Mouse (Mus musculus) forebrain, embryonic 14.5 days (tissue): ENCODE measurements around the gene Anapc4. TPM values are rescaled to one million over a fixed set of nuclear protein-coding genes. Genes with fewer than 3 reads are reported as not detected.

ENCODE experiments used
- ATAC-seq: fragments of 200-750 bp; cut with Nextera tagmentation; 2 replicates; pipeline ENCODE4 v1.8.0; 2017; ENCODE audit warnings: mild to moderate bottlenecking, moderate library complexity
- DNase-seq: peaks from one replicate; pipeline ENCODE4 v3.0.0-alpha.2; 2015; ENCODE audit warnings: low spot score
- H3K27ac ChIP-seq: fragments of 300-500 bp; sonication (generic); 2 replicates; pipeline ENCODE4 v1.5.1; 2014; ENCODE audit warnings: low read depth, mild to moderate bottlenecking, control low read depth, low read length, moderate library complexity
- H3K27me3 ChIP-seq: fragments of 300-500 bp; sonication (generic); replicated peaks from 2 replicates; pipeline ENCODE4 v1.6.1; 2014; ENCODE audit warnings: low read length, control low read depth, mixed read lengths; ENCODE audit not compliant: control insufficient read depth, insufficient read depth
- H3K36me3 ChIP-seq: fragments of 300-500 bp; sonication (generic); 2 replicates; pipeline ENCODE4 v1.6.1; 2014; ENCODE audit warnings: low read length, control low read depth; ENCODE audit not compliant: control insufficient read depth, insufficient read depth
- H3K4me1 ChIP-seq: fragments of 300-500 bp; sonication (generic); 2 replicates; pipeline ENCODE4 v1.6.1; 2014; ENCODE audit warnings: antibody characterized with exemption, low read length, control low read depth; ENCODE audit not compliant: control insufficient read depth, insufficient read depth
- H3K4me2 ChIP-seq: fragments of 300-500 bp; sonication (generic); 2 replicates; pipeline ENCODE4 v1.6.1; 2014; ENCODE audit warnings: mild to moderate bottlenecking, control low read depth, low read length
- H3K4me3 ChIP-seq: fragments of 300-500 bp; sonication (generic); 2 replicates; pipeline ENCODE4 v1.5.1; 2014; ENCODE audit warnings: low read depth, low read length, control low read depth
- H3K9ac ChIP-seq: fragments of 300-500 bp; sonication (generic); 2 replicates; pipeline ENCODE4 v1.6.1; 2014; ENCODE audit warnings: mild to moderate bottlenecking, low read length, control low read depth, moderate library complexity
- H3K9me3 ChIP-seq: fragments of 300-500 bp; sonication (generic); replicated peaks from 2 replicates; pipeline ENCODE4 v1.6.1; 2016; ENCODE audit warnings: low read length, control low read depth, mixed read lengths; ENCODE audit not compliant: control insufficient read depth
- whole genome bisulfite sequencing: fragments of 180-500 bp; shearing (Covaris S2); extraction: QIAGEN DNeasy Blood & Tissue Kit; methylation state at CpG from one replicate; pipeline ENCODE4 v1.1.7; 2014; 5-methylcytosine and 5-hydroxymethylcytosine counted together
- polyA plus RNA-seq: library from polyadenylated mRNA; unstranded; fragments of >200 nt; fragmentation: Nextera tagmentation; extraction: Ambion mirVana; gene quantifications from 2 replicates; pipeline ENCODE4 v1.2.1, GENCODE M21; 2014

Anapc4 gene
- polyA plus RNA-seq, 1 experiment from 2014 or later = 124 TPM

DNA sequence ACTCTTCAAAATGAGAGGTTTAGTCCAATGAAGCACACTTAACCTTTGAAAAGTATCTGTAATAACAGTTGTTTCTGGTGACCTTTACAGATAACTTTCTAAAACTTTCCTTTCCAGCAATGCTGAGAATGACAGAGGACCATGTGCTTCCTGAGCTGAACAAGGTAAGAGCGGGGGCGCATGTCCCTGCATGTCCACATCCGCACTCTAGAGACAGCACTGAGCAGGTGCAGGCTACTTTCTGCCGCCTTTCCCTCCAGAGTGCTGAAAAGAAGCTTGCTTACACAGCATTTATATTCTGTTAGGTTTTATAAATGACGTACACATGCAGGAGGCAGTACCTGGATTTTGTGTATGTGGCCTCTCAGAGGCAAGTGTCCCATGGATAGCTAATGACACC lies 21.9 kb downstream of the Anapc4 start:
- ATAC-seq (no peak), DNase-seq (no peak)
- Histone ChIP-seq H3K9ac (no peak overlapping the region), H3K9me3 (no peaks in the 10 kb centered on the region), H3K4me2 (no peak overlapping the region), H3K4me3 (no peak overlapping the region), H3K27me3 (no peaks in the 10 kb centered on the region), H3K36me3 (peaks cover 73% of the 10 kb centered on the region), H3K27ac (no peak overlapping the region), H3K4me1 (no peaks in the 10 kb centered on the region)
- 88% methylated on average over 5 of the region's 5 CpGs for WGBS

DNA sequence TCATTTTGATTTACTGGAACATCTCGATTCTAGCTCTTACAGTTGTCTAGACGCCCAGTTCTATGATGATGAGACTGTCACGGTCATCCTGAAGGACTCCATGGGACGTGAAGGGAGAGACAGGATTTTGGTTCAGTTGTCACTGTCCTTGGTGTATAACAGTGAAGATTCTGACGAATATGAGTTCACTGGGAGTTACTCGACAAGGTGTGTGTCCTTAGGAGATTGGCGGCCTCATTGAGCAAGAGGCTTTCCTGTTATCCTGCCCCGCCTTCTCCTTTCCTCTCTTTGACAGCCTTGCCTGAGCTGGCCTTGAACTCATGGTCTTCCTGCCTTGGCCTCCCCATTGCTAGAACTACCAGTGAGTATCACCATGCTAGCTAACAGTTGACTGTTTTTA lies 30.6 kb downstream of the Anapc4 start:
- H3K9me3 ChIP-seq = no peaks in the 10 kb centered on the region
- no peak overlapping the region for H3K4me3 ChIP-seq
- WGBS = 93% methylated on average over 8 of the region's 8 CpGs
- peaks cover 90% of the 10 kb centered on the region for H3K36me3 ChIP-seq
- H3K27ac ChIP-seq = no peak overlapping the region
- no peak for DNase-seq
- no peaks in the 10 kb centered on the region for H3K27me3 ChIP-seq
- no peak overlapping the region for H3K9ac ChIP-seq
- H3K4me2 ChIP-seq = no peak overlapping the region
- ATAC-seq = no peak
- no peaks in the 10 kb centered on the region for H3K4me1 ChIP-seq

DNA sequence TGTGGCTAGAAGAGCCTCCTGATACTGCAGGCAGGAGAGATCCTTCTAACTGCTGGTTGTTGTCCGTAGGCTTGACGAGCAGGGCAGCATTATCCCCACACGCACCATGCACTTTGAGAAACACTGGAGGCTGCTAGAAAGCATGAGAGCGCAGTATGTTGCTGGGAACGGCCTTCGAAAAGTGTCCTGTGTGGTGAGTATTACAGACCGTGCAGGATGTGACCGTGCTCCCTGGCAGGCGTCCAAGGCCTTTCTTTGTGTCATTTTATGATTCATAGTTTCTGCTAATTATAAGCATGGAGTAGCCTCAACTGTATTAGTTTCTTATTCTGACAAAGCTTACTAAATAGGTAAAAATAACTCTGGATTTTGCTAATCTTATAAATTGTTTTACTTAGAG lies 32.0 kb downstream of the Anapc4 start:
- H3K4me3 ChIP-seq = no peak overlapping the region
- DNase-seq (no peak), ATAC-seq (no peak)
- no peak overlapping the region for H3K27ac ChIP-seq
- H3K4me2 ChIP-seq = no peak overlapping the region
- peaks cover 82% of the 10 kb centered on the region for H3K36me3 ChIP-seq
- H3K9ac ChIP-seq = no peak overlapping the region
- no peaks in the 10 kb centered on the region for H3K9me3 ChIP-seq
- WGBS = 76% methylated on average over 9 of the region's 9 CpGs
- no peaks in the 10 kb centered on the region for H3K27me3 ChIP-seq
- no peaks in the 10 kb centered on the region for H3K4me1 ChIP-seq

DNA sequence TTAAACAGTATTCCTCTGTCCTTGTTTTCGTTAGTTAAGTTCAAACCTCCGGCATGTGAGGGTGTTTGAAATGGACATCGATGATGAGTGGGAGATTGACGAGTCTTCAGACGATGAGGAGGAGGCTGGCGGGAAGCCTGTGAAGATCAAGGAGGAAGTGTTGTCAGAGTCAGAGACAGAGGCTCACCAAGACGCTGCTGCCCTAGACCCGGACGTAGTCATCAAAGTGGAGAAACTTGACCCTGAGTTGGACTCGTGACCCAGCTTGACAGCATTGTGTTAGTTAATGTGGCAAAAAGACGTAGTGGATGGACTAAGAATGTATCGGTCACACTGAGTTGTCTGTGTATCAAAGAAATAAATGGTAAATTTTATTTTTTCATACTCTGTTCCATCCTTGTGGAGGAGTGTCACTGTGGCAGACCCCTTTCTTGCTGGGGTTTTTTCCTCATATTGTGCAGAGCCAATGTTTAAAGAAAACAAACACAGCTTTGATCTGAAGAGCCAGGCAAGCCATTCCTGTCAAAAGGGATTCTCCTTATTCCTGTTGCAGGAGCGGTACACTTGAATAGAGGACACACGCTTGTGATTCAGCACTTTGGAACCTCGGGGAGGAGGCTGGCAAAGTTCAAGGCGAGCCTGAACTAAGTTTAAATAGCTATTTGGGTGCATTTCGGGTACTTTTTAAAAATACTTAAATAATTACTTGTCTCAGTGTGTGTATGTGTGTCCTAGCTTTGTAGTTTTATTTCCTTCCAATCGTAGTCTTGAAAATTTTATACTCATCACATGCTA lies 32.7 kb downstream of the Anapc4 start:
- H3K36me3 ChIP-seq = peaks cover 76% of the 10 kb centered on the region

DNA sequence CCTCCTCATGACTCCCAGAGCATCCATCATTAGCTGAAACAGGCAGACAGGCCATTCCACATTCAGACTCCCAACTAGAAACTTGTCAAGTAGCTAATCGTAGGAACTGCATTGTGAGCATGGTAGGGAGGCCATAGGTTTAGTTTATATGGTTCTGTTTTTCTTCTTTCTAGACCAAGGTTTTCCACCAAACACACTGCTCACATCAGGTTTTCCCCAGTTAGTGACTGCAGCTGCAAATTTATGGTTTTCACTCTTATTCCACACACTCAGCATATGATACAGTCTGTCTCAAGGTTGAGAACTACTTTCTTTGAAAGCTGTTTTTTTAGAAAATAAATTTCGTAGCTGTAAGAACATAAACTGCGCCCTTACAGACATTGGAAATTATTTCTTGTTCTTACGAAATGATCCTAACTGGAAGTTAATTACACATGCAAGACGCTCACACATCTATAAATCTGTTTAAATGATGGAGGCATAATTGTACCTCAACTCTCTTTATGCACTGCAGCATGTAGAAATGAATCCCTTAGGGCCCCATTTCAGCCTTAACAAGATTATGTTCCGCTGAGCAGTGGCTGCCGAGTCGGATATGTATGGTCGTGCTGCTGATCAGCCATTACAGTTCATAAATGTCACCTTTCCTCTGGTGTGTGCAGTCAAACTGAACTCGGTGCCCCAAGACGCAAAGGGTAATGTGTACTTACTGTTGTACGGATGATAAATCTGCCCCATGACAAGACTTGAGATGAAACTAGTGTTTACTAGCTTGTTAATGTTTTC lies 35.3 kb downstream of the Anapc4 start:
- WGBS = 88% methylated on average over 12 of the region's 12 CpGs
- H3K4me3 ChIP-seq = no peak overlapping the region
- peaks cover 55% of the 10 kb centered on the region for H3K36me3 ChIP-seq
- H3K4me1 ChIP-seq = no peaks in the 10 kb centered on the region
- H3K9me3 ChIP-seq = no peaks in the 10 kb centered on the region
- no peak overlapping the region for H3K4me2 ChIP-seq
- H3K27me3 ChIP-seq = no peaks in the 10 kb centered on the region
- no peak overlapping the region for H3K27ac ChIP-seq
- H3K9ac ChIP-seq = no peak overlapping the region
- ATAC-seq (no peak), DNase-seq (no peak)

More for the DNA sequence above, 32.7 kb downstream of the Anapc4 start:
- H3K4me1 ChIP-seq = no peaks in the 10 kb centered on the region
- DNase-seq = no peak
- no peak overlapping the region for H3K4me3 ChIP-seq
- WGBS = 89% methylated on average over 18 of the region's 18 CpGs
- no peak overlapping the region for H3K27ac ChIP-seq
- H3K9me3 ChIP-seq = no peaks in the 10 kb centered on the region
- no peak for ATAC-seq
- H3K27me3 ChIP-seq = no peaks in the 10 kb centered on the region
- no peak overlapping the region for H3K9ac ChIP-seq
- no peak overlapping the region for H3K4me2 ChIP-seq

DNA sequence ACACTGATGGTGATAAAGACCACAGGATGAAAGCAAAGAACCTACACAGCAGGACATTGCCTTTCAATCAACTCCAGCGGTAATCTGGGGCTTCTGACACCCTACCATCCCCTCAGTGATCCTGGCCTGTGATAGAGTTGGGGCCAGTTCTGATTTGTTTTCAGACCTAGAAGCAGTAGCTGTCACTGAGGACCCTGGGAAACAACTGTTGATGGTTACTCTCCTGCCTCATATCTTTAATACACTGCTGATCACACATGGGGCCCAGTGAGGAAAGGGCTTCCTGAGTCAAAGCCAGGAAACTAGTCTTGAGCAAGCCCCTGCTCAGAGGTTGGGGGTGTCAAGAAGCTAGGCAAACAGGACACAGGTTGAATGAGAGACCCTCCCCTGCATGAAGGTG lies 37.6 kb downstream of the Anapc4 start:
- H3K9ac ChIP-seq = no peak overlapping the region
- H3K27me3 ChIP-seq = no peaks in the 10 kb centered on the region
- H3K4me1 ChIP-seq = no peaks in the 10 kb centered on the region
- no peak overlapping the region for H3K4me2 ChIP-seq
- DNase-seq (no peak), ATAC-seq (no peak)
- no peak overlapping the region for H3K27ac ChIP-seq
- peaks cover 33% of the 10 kb centered on the region for H3K36me3 ChIP-seq
- H3K4me3 ChIP-seq = no peak overlapping the region
- H3K9me3 ChIP-seq = no peaks in the 10 kb centered on the region
- 12% methylated on average over 1 of the region's 1 CpGs for WGBS

DNA sequence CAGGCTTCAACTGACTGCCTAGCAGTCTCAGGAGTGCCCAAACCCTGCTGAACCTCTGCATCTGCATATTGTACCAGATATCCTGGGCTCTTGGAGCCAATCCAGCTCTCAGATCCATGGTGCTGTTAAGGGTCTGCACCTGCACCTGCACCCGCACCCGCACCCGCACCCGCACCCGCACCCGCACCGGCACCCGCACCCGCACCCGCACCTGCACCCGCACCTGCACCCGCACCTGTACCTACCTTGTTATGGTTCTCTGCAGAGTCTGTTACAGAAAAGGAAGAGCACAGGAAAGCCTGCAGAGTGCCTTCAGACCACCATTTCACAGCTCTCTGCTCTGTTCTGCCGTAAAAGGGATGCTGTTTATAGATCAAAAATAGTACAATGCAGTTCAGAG lies 38.2 kb downstream of the Anapc4 start:
- no peaks in the 10 kb centered on the region for H3K27me3 ChIP-seq
- H3K9ac ChIP-seq = no peak overlapping the region
- peaks cover 29% of the 10 kb centered on the region for H3K36me3 ChIP-seq
- ATAC-seq = no peak
- H3K4me2 ChIP-seq = no peak overlapping the region
- 95% methylated on average over 13 of the region's 13 CpGs for WGBS
- no peaks in the 10 kb centered on the region for H3K4me1 ChIP-seq
- H3K4me3 ChIP-seq = no peak overlapping the region
- no peaks in the 10 kb centered on the region for H3K9me3 ChIP-seq
- no peak for DNase-seq
- H3K27ac ChIP-seq = no peak overlapping the region

DNA sequence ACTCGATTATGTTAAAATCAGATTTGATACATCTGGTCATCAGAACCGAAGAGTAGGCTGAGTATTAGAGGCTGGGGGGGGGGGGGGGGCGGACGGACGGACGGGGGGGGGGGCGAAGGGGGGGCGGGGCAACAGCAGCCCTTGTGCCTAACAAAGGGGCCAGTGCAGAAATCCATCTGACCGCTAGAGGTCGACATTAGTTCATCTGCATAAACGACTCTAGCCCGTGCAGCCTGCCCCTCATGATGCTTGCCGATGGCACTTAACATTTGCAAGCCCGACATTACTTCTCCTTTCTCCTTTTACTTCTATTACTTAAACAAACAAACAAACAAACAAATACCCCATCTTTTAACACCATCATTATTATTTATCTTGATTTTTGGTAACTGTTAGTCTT lies 45.0 kb downstream of the Anapc4 start:
- Histone ChIP-seq H3K9me3 (no peaks in the 10 kb centered on the region), H3K27ac (no peak overlapping the region), H3K9ac (no peak overlapping the region), H3K4me2 (no peak overlapping the region), H3K27me3 (no peaks in the 10 kb centered on the region), H3K4me3 (no peak overlapping the region), H3K36me3 (no peaks in the 10 kb centered on the region), H3K4me1 (no peaks in the 10 kb centered on the region)
- DNase-seq = peak; percentile 89
- peak; percentile 90 for ATAC-seq
- 6% methylated on average over 9 of the region's 14 CpGs for WGBS

DNA sequence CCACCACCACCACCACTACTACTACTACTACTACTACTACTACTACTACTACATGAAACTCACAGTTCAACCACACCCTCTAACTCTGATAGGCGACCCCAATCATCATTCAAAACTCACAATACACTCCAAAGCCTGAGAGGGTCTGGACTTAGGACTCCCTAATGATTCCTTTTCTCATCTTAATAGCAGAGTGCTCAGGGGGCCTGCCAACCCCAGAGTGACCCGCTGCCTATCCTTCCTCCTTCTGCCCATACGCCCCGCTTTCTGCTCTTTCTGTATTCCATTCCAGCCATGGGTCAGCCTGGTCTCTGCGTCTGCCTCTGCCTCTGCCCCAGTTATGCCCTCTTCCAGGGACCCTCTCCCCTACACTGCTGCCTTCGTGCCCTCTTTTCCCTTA lies 46.1 kb downstream of the Anapc4 start:
- 88% methylated on average over 6 of the region's 6 CpGs for WGBS
- Histone ChIP-seq H3K36me3 (no peaks in the 10 kb centered on the region), H3K4me3 (no peak overlapping the region), H3K27ac (no peak overlapping the region), H3K9ac (no peak overlapping the region), H3K4me1 (no peaks in the 10 kb centered on the region), H3K4me2 (no peak overlapping the region), H3K27me3 (no peaks in the 10 kb centered on the region), H3K9me3 (no peaks in the 10 kb centered on the region)
- DNase-seq (no peak), ATAC-seq (no peak)
